Mouse (Mus musculus) retina, embryonic 14.5 days (tissue): ENCODE measurements around the gene Erlin1.

Source experiments
- DNase-seq: peaks from one replicate; pipeline ENCODE4 v3.0.0-alpha.2; 2015; ENCODE audit warnings: low spot score

Erlin1 gene

GRCm38 (mm10) chr19:44069121-44069913 is at the start of gene Erlin1:
Erlin1 (minus strand) TSS chr19:44069785.
- peak; percentile 90 for DNase-seq

DNA sequence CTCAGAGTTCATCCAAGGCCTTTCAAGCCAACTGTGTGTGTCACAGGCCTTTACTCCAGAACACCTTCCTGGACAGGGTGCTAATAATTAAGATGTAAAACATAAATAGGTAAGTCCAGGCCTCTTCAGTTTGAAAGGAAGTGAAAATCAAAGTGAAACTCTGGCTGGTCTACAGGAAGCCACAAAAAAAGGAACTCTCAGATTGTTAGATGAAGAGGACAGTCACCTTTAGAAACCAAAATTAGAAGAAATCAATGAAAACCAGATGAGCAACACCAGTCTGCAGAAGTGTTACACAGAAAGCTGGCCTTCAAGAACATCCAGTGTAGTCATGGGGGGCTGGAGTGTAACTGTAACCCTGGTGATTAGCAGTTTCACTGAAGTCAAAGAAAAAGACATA is 48.2 kb upstream of the Erlin1 start:
- no peak for DNase-seq

GRCm38 (mm10) chr19:44111706-44112105 is 42.1 kb upstream of the Erlin1 start:
- peak; percentile 60 for DNase-seq

- DNase-seq = no peak
Measured at GRCm38 (mm10) chr19:44110356-44110755, 40.8 kb upstream of the Erlin1 start.

- no peak for DNase-seq
Measured at GRCm38 (mm10) chr19:44108996-44109395, 39.4 kb upstream of the Erlin1 start.

GRCm38 (mm10) chr19:44107661-44108521 is 38.3 kb upstream of the Erlin1 start:
- DNase-seq = no peak

- DNase-seq = peak; percentile 98
Measured at GRCm38 (mm10) chr19:44106831-44107660, 37.5 kb upstream of the Erlin1 start, which contains the start of gene Chuk. Chuk (minus strand) TSS chr19:44107480.

- no peak for DNase-seq
Measured at GRCm38 (mm10) chr19:44104393-44104792, 34.8 kb upstream of the Erlin1 start.

DNA sequence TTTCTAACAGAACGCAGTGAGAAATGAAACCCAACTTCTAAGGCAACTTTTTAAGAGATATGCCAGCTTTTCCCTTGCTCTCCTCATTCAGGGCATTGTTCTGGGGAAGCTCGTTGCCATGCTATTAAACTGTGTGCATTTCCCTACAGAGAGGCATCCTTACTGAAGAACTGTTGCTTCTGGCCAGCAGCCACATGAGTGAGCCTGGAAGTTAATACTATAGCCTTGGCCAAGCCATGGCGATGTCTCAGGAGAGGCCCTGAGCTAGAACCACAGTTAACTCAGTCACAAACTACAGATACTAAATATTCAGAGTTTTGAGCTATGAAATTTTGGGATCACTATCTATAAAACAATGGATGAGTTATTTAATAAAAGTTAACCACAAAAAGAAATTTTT is 33.4 kb upstream of the Erlin1 start:
- DNase-seq = no peak

- DNase-seq = no peak
Measured at GRCm38 (mm10) chr19:44100840-44101239, 31.3 kb upstream of the Erlin1 start.

- DNase-seq = peak; percentile 56
Measured at GRCm38 (mm10) chr19:44086278-44086677, 16.7 kb upstream of the Erlin1 start.

GRCm38 (mm10) chr19:44080920-44081319 is 11.3 kb upstream of the Erlin1 start:
- DNase-seq = no peak

GRCm38 (mm10) chr19:44080023-44080422 is 10.4 kb upstream of the Erlin1 start:
- DNase-seq = no peak

DNA sequence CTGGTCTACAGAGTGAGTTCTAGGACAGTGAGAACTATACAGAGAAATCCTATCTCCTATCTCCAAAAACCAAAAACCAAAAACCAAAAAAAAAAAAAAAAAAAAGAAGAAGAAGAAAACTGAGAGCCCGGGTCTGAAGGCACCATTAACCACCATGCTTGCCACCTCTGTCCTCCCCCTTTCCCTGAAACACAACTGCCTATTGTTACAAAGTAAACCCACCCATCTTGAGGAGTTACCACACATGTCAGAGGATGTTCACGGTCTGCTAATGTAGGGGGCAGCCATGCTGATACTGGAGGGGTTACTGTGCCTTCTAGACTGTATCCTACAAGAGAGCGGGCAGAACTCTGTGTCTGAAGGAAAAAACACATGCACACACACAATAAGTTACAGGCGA is 7.4 kb upstream of the Erlin1 start:
- DNase-seq = no peak

- DNase-seq = no peak
Measured at GRCm38 (mm10) chr19:44076457-44076856, 6.9 kb upstream of the Erlin1 start.

GRCm38 (mm10) chr19:44074986-44075385 is 5.4 kb upstream of the Erlin1 start:
- DNase-seq = no peak

DNA sequence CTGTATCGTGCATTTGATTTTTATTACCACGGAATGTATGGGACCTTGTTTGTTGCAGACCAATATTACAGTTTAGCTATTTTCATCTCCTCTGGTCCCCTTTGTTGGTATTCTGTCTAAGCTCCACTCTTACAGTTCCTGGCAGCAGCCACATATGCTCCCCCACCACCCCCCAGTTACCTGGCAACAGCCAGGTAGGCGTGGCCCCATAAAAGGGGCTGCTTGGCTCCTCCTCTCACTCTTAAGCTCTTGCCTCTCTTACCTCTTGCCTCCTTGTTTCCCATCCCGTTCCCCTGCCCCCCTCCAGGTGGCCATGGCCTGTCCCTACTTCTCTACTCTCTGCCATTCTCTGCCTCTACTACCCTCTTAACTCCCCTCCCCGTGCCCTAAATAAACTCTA is 1.6 kb upstream of the Erlin1 start:
- DNase-seq = no peak

DNA sequence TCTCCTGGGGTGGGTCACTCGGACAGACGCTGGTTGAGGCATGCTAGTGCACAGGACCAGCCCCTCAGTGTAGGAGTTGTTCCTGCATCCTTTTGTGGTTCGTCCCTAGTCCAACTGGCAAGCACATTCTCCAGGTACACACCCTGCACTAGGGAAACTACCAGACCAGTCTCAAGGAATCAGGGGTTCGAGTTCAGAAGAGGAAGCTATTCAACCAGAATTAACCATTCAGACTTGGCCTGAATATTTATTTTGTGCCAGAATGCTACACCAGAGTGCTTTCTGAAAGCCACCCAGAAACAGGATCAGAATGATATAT is 288 bp upstream of the Erlin1 start:
- no peak for DNase-seq

DNA sequence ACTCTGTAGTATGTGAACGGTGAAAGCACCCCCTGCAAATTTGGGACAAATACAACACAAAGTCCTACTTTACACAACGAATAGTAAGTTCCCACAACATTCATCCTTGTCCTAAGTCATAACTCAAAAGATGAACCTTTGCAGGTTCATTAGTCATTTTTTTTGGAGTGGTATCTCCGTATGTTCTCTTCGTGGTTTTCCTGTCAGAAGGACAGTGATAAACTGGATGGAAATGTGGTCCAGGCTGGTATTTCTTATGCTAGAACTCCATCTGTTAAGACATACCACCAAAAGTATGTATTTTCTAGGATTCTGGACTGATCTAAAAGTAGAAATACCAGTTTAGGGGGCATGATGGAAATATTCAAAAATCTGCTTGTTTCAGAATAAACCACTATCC is 1.4 kb downstream of the Erlin1 start:
- no peak for DNase-seq

DNA sequence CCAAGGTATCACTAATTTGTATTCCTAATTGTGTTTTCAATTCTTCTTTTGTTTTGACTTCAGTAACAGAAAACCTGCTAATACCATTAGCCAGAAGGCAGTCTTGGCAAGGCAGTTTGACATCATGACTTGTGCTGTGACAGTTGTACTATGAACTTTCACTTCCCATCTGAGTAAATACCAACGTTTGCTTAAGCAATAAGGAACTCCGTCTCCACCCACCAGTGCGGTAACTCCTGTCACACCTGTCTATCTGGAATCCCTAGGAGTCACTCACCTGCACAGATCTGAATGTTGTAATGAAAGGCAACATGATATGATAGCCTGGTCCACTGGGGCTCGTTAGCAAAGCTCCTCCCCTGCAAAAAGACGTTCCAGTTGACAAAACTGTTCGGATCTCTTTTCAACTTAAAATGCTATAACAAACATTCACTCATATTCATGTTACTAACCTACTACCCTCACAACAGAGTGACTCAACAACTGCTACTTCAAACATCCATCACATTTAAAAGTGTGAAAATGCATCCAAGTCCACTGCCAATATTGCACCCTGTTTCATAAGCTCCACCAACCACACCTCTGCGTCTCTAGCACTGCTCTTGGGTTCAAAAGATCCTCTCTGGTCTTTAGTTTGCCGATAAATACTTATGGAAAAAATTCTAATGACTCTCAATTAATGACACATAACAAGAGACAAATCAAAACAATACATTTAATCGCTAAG is 2.1 kb downstream of the Erlin1 start:
- no peak for DNase-seq

DNA sequence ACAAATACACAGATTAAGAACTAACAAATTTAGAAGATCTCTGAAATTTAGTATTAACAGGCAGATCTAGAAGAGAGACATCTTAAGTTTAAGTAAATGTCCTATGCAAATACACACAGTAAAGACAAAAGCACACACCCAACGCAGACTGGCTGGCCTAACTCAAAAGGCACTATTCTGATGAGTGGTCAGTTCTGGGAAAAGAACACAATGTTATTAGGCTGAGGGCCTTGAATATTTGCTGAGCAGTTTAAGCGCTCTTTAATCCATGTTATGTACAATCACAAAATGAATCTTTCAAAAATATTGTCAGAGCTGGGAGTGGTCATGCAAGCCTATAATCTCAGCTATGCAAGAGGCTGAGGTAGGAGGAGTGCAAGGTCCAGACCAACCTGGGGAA is 4.9 kb downstream of the Erlin1 start:
- DNase-seq = no peak

GRCm38 (mm10) chr19:44063773-44064172 is 5.8 kb downstream of the Erlin1 start:
- DNase-seq = no peak
